Mouse (Mus musculus): ENCODE measurements at regions not wholly inside any gene's neighbourhood (a gene's known extent, or its start where the extent isn't known, plus 50 kb on each side); places are given as distances from the start of the nearest gene placed in this dataset.
"Not testable (repeated sequence)": the region's sequence is repeated elsewhere in the genome, so short reads cannot be mapped to it uniquely, and the experiment has no call there.

GRCm38 (mm10) chr8:8986068-8986467 is 295.7 kb upstream of the Arglu1 start:
- ATAC-seq (ENCODE audit: extremely low read depth, insufficient number of reproducible peaks, low FRiP score, poor library complexity, severe bottlenecking) = no peak

- ATAC-seq (ENCODE audit: extremely low read depth, insufficient number of reproducible peaks, low FRiP score, poor library complexity, severe bottlenecking) = peak; percentile 58
Observed at GRCm38 (mm10) chr8:8985395-8985794, 295.1 kb upstream of the Arglu1 start.

GRCm38 (mm10) chr8:8984829-8985251 is 294.5 kb upstream of the Arglu1 start:
- peak; percentile 14; the same call in 1 of the 2 replicates for ATAC-seq (ENCODE audit: extremely low read depth, insufficient number of reproducible peaks, low FRiP score, poor library complexity, severe bottlenecking)

- no peak for ATAC-seq (ENCODE audit: extremely low read depth, insufficient number of reproducible peaks, low FRiP score, poor library complexity, severe bottlenecking)
Observed at GRCm38 (mm10) chr8:8984159-8984828, 294.0 kb upstream of the Arglu1 start.

- no peak for ATAC-seq (ENCODE audit: extremely low read depth, insufficient number of reproducible peaks, low FRiP score, poor library complexity, severe bottlenecking)
Observed at GRCm38 (mm10) chr8:8983133-8983661, 292.9 kb upstream of the Arglu1 start.

GRCm38 (mm10) chr8:8978969-8979368 is 288.6 kb upstream of the Arglu1 start:
- ATAC-seq (ENCODE audit: extremely low read depth, insufficient number of reproducible peaks, low FRiP score, poor library complexity, severe bottlenecking) = no peak

GRCm38 (mm10) chr8:8973769-8974168 is 283.4 kb upstream of the Arglu1 start:
- ATAC-seq (ENCODE audit: extremely low read depth, insufficient number of reproducible peaks, low FRiP score, poor library complexity, severe bottlenecking) = no peak

- ATAC-seq (ENCODE audit: extremely low read depth, insufficient number of reproducible peaks, low FRiP score, poor library complexity, severe bottlenecking) = peak; percentile 55
Observed at GRCm38 (mm10) chr8:8973334-8973733, 283.0 kb upstream of the Arglu1 start.

GRCm38 (mm10) chr8:8970776-8971175 is 280.5 kb upstream of the Arglu1 start:
- no peak for ATAC-seq (ENCODE audit: extremely low read depth, insufficient number of reproducible peaks, low FRiP score, poor library complexity, severe bottlenecking)

- no peak for ATAC-seq (ENCODE audit: extremely low read depth, insufficient number of reproducible peaks, low FRiP score, poor library complexity, severe bottlenecking)
Observed at GRCm38 (mm10) chr8:8970346-8970745, 280.0 kb upstream of the Arglu1 start.

- ATAC-seq (ENCODE audit: extremely low read depth, insufficient number of reproducible peaks, low FRiP score, poor library complexity, severe bottlenecking) = no peak
Observed at GRCm38 (mm10) chr8:8969112-8969950, 279.0 kb upstream of the Arglu1 start.

- ATAC-seq (ENCODE audit: extremely low read depth, insufficient number of reproducible peaks, low FRiP score, poor library complexity, severe bottlenecking) = no peak
Observed at GRCm38 (mm10) chr8:8966658-8967048, 276.3 kb upstream of the Arglu1 start.

- no peak for ATAC-seq (ENCODE audit: extremely low read depth, insufficient number of reproducible peaks, low FRiP score, poor library complexity, severe bottlenecking)
Observed at GRCm38 (mm10) chr8:8965983-8966657, 275.8 kb upstream of the Arglu1 start.

GRCm38 (mm10) chr8:8960221-8960620 is 269.9 kb upstream of the Arglu1 start:
- no peak for ATAC-seq (ENCODE audit: extremely low read depth, insufficient number of reproducible peaks, low FRiP score, poor library complexity, severe bottlenecking)

- ATAC-seq (ENCODE audit: extremely low read depth, insufficient number of reproducible peaks, low FRiP score, poor library complexity, severe bottlenecking) = no peak
Observed at GRCm38 (mm10) chr8:8959787-8960093, 269.4 kb upstream of the Arglu1 start.

- no peak for ATAC-seq (ENCODE audit: extremely low read depth, insufficient number of reproducible peaks, low FRiP score, poor library complexity, severe bottlenecking)
Observed at GRCm38 (mm10) chr8:8959021-8959786, 268.9 kb upstream of the Arglu1 start.

- ATAC-seq (ENCODE audit: extremely low read depth, insufficient number of reproducible peaks, low FRiP score, poor library complexity, severe bottlenecking) = not testable (repeated sequence)
Observed at GRCm38 (mm10) chr8:8958140-8958539, 267.8 kb upstream of the Arglu1 start.

- no peak for ATAC-seq (ENCODE audit: extremely low read depth, insufficient number of reproducible peaks, low FRiP score, poor library complexity, severe bottlenecking)
Observed at GRCm38 (mm10) chr8:8952212-8952611, 261.9 kb upstream of the Arglu1 start.

- no peak for ATAC-seq (ENCODE audit: extremely low read depth, insufficient number of reproducible peaks, low FRiP score, poor library complexity, severe bottlenecking)
Observed at GRCm38 (mm10) chr8:8951186-8951585, 260.9 kb upstream of the Arglu1 start.

All from neutrophil, adult 5-6 weeks (primary cell).